Mouse (Mus musculus) monocyte, adult 5-6 weeks (primary cell): ENCODE measurements at regions not wholly inside any gene's neighbourhood (a gene's known extent, or its start where the extent isn't known, plus 50 kb on each side); places are given as distances from the start of the nearest gene placed in this dataset.

ENCODE experiments used
- ATAC-seq: fragments of 153-309, 156-312 bp; replicated peaks from 2 replicates; pipeline ENCODE4 v1.8.0; 2017; ENCODE audit warnings: mild to moderate bottlenecking; ENCODE audit not compliant: low TSS enrichment, insufficient number of reproducible peaks, severe bottlenecking, poor library complexity, low FRiP score

- no peak for ATAC-seq
Measured at GRCm38 (mm10) chr7:117285985-117286384, 94.8 kb upstream of the Xylt1 start.

- no peak for ATAC-seq
Measured at GRCm38 (mm10) chr7:117303705-117304104, 77.1 kb upstream of the Xylt1 start.

GRCm38 (mm10) chr7:117310586-117311200 lies 70.1 kb upstream of the Xylt1 start:
- ATAC-seq = no peak

- no peak for ATAC-seq
Measured at GRCm38 (mm10) chr7:117311316-117311715, 69.5 kb upstream of the Xylt1 start.

GRCm38 (mm10) chr7:117316126-117316805 lies 64.5 kb upstream of the Xylt1 start:
- ATAC-seq = no peak

- no peak for ATAC-seq
Measured at GRCm38 (mm10) chr7:117317362-117317761, 63.4 kb upstream of the Xylt1 start.

GRCm38 (mm10) chr7:117320552-117320951 lies 60.2 kb upstream of the Xylt1 start:
- no peak for ATAC-seq
